Mouse (Mus musculus): Measurements from ENCODE around the gene Zfp536. TPM values are rescaled to one million over a fixed set of nuclear protein-coding genes. Genes with fewer than 3 reads are reported as not detected.

Zfp536 gene
- total and polyA plus RNA-seq, 2 experiments from 2014 or later: 3.3 to 16.4 TPM

DNA sequence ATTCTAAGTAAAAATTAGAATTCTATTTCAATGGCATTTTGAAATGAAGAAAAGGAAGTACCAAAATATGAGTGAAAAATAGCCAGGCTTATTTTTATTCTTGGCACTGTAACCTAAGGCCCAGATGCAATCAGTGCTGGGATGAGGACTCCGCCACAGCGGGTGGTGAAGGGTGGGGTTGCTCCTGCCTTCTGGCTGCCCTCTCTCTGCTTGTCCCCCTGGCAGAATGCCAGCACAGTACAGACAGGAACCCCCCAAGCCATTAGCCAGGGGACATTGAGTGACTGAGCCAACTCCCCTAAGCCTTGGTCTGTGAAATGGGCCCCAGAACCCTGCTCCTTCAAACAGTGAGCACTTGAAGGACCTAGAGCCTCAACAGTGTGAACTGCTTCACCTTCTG, 245.6 kb downstream of the Zfp536 start:
- Histone ChIP-seq H3K4me2 (ENCODE audit: low read depth, low read length) (no peak overlapping the region), H3K9me3 (replicated peaks; ENCODE audit: control insufficient read depth, low read length) (no peaks in the 10 kb centered on the region), H3K9ac (replicated peaks; ENCODE audit: low read depth, low read length) (no peak overlapping the region), H3K27ac (ENCODE audit: low read depth) (no peak overlapping the region), H3K4me3 (ENCODE audit: low read depth, low read length) (no peak overlapping the region), H3K27me3 (ENCODE audit: control insufficient read depth, insufficient read depth, low read length) (no peaks in the 10 kb centered on the region), H3K36me3 (replicated peaks; ENCODE audit: control insufficient read depth, insufficient read depth, low read length) (no peaks in the 10 kb centered on the region), H3K4me1 (ENCODE audit: control insufficient read depth, insufficient read depth) (no peaks in the 10 kb centered on the region)
- TF ChIP-seq CTCF (IDR thresholded peaks at IDR 0.05; ENCODE audit: low read depth) (no peak), EP300 (IDR thresholded peaks at IDR 0.05; ENCODE audit: low read depth) (no peak)
- 45% methylated on average over 2 of the region's 2 CpGs for whole genome bisulfite sequencing
- ATAC-seq (ENCODE audit: insufficient read depth, low read depth) (no peak), DNase-seq (ENCODE audit: low spot score) (no peak)

DNA sequence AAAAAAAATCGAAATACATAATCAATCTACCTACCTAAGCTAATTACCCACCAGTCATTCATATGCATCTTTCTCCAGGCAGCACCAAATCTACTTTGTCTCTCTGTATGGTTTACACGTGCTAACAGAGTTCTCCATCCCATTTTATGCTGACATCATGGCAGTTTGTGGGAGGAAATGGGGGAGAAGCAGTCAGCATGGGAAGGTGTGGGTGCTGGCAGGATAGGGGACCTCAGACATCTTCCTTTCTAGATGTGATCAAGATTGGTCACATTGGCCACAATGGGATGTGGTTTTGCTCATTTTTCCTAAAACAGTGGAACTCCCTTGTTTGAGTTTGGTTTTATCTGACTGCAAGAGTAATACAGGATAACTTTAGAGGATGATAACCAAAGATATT, 252.0 kb downstream of the Zfp536 start:
- WGBS: 55% methylated on average over 2 of the region's 2 CpGs
- ATAC-seq (ENCODE audit: insufficient read depth, low read depth): no peak
- no peak for DNase-seq (ENCODE audit: low spot score)

DNA sequence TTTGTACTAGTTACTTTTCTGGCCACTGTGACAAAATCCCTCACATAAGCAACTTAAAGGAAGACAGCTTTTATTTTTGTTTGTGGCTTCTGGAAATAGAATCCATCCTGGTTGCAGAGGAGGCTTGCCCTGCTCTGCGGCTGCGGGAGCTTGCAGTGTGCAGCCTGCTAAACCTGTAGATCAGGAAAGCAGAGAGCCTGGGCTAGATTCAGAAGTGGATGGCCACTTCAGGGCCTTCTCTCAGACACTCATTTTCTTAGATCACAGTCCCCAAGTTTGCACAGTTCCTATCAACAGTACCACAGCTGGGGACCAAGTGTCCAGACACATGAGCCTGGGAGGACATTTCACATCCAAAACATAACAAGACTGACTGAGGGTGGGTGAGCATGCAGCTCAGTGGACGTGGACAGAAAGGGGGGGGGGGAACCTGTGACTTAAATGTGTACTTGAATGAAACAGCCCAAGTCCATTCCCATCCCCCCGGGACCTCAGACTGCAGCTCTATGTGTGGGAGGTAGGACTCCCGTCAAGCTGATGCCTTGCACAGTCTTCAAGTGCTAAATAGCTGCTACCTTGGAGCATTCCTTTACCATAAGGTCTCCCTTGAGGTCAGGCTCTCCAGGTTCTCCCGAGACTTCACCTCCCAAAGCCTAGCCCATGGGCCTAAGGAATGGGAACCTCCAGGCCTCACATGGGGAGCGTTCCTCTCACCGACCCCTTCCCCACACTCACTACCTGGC, 262.3 kb downstream of the Zfp536 start:
- no peak for ATAC-seq (ENCODE audit: insufficient read depth, low read depth)

More for the DNA sequence above, 252.0 kb downstream of the Zfp536 start:
- Histone ChIP-seq H3K27me3 (ENCODE audit: control insufficient read depth, insufficient read depth, low read length) (no peaks in the 10 kb centered on the region), H3K4me2 (ENCODE audit: low read depth, low read length) (no peak overlapping the region), H3K4me1 (ENCODE audit: control insufficient read depth, insufficient read depth) (no peaks in the 10 kb centered on the region), H3K4me3 (ENCODE audit: low read depth, low read length) (no peak overlapping the region), H3K36me3 (replicated peaks; ENCODE audit: control insufficient read depth, insufficient read depth, low read length) (no peaks in the 10 kb centered on the region), H3K27ac (ENCODE audit: low read depth) (no peak overlapping the region), H3K9ac (replicated peaks; ENCODE audit: low read depth, low read length) (no peak overlapping the region), H3K9me3 (replicated peaks; ENCODE audit: control insufficient read depth, low read length) (no peaks in the 10 kb centered on the region)
- no peak for TF ChIP-seq EP300 (IDR thresholded peaks at IDR 0.05; ENCODE audit: low read depth)
- TF ChIP-seq CTCF (IDR thresholded peaks at IDR 0.05; ENCODE audit: low read depth): no peak

DNA sequence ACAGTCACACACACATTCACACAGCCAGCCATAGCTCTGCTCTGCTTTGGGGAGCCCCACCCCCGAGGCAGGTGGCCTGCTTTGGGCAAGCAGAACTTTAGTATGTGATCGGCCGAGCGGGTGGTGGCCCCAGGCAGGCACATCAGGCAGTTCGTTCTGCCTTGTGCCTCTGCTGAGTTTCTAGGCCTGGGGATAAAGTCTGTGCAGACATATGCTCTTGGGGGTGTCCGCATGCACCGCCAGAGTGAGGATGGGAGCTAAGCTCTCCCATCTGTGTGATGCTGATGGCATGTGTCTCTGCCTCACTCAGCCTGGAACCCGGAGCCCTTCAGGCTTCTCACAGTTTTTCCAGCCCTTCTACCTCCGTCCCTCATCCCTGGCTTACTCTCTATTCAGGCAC, 263.7 kb downstream of the Zfp536 start:
- no peak for DNase-seq (ENCODE audit: low spot score)
- Histone ChIP-seq H3K4me1 (ENCODE audit: control insufficient read depth, insufficient read depth) (no peaks in the 10 kb centered on the region), H3K9me3 (replicated peaks; ENCODE audit: control insufficient read depth, low read length) (no peaks in the 10 kb centered on the region), H3K27ac (ENCODE audit: low read depth) (no peak overlapping the region), H3K36me3 (replicated peaks; ENCODE audit: control insufficient read depth, insufficient read depth, low read length) (no peaks in the 10 kb centered on the region), H3K27me3 (ENCODE audit: control insufficient read depth, insufficient read depth, low read length) (no peaks in the 10 kb centered on the region), H3K4me3 (ENCODE audit: low read depth, low read length) (no peak overlapping the region), H3K9ac (replicated peaks; ENCODE audit: low read depth, low read length) (no peak overlapping the region), H3K4me2 (ENCODE audit: low read depth, low read length) (no peak overlapping the region)
- WGBS: 68% methylated on average over 9 of the region's 9 CpGs
- ATAC-seq (ENCODE audit: insufficient read depth, low read depth): no peak
- TF ChIP-seq CTCF (IDR thresholded peaks at IDR 0.05; ENCODE audit: low read depth): no peak
- no peak for TF ChIP-seq EP300 (IDR thresholded peaks at IDR 0.05; ENCODE audit: low read depth)

More for the DNA sequence above, 262.3 kb downstream of the Zfp536 start:
- Histone ChIP-seq H3K36me3 (replicated peaks; ENCODE audit: control insufficient read depth, insufficient read depth, low read length) (no peaks in the 10 kb centered on the region), H3K9ac (replicated peaks; ENCODE audit: low read depth, low read length) (no peak overlapping the region), H3K27ac (ENCODE audit: low read depth) (no peak overlapping the region), H3K27me3 (ENCODE audit: control insufficient read depth, insufficient read depth, low read length) (no peaks in the 10 kb centered on the region), H3K4me2 (ENCODE audit: low read depth, low read length) (no peak overlapping the region), H3K4me1 (ENCODE audit: control insufficient read depth, insufficient read depth) (no peaks in the 10 kb centered on the region), H3K9me3 (replicated peaks; ENCODE audit: control insufficient read depth, low read length) (no peaks in the 10 kb centered on the region), H3K4me3 (ENCODE audit: low read depth, low read length) (no peak overlapping the region)
- no peak for DNase-seq (ENCODE audit: low spot score)
- no peak for TF ChIP-seq EP300 (IDR thresholded peaks at IDR 0.05; ENCODE audit: low read depth)
- WGBS: 72% methylated on average over 8 of the region's 8 CpGs

DNA sequence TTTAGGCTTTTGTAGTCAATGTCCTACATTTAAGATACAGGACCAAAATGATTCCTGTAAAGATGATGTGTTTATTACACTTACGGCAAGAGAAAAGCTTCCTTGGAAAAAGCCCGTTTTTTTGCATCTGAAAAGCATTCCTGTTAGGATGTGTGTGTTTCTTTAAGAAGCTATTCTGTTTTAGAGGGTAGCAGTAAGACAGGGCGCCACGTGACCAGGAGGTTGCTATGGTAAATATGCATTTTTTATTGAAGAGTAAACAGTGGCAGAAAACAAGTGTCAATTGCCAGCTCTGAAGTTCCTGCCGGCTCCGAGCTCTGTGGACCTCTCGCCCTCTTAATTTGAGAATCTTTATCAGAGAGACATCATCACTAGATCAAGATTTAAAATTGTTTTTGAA, 267.9 kb downstream of the Zfp536 start:
- DNase-seq (ENCODE audit: low spot score) (no peak), ATAC-seq (ENCODE audit: insufficient read depth, low read depth) (no peak)
- Histone ChIP-seq H3K36me3 (replicated peaks; ENCODE audit: control insufficient read depth, insufficient read depth, low read length) (no peaks in the 10 kb centered on the region), H3K27me3 (ENCODE audit: control insufficient read depth, insufficient read depth, low read length) (no peaks in the 10 kb centered on the region), H3K4me2 (ENCODE audit: low read depth, low read length) (no peak overlapping the region), H3K9ac (replicated peaks; ENCODE audit: low read depth, low read length) (no peak overlapping the region), H3K9me3 (replicated peaks; ENCODE audit: control insufficient read depth, low read length) (no peaks in the 10 kb centered on the region), H3K4me3 (ENCODE audit: low read depth, low read length) (no peak overlapping the region), H3K4me1 (ENCODE audit: control insufficient read depth, insufficient read depth) (no peaks in the 10 kb centered on the region), H3K27ac (ENCODE audit: low read depth) (no peak overlapping the region)
- WGBS: 68% methylated on average over 7 of the region's 7 CpGs
- TF ChIP-seq EP300 (IDR thresholded peaks at IDR 0.05; ENCODE audit: low read depth) (no peak), CTCF (IDR thresholded peaks at IDR 0.05; ENCODE audit: low read depth) (no peak)

DNA sequence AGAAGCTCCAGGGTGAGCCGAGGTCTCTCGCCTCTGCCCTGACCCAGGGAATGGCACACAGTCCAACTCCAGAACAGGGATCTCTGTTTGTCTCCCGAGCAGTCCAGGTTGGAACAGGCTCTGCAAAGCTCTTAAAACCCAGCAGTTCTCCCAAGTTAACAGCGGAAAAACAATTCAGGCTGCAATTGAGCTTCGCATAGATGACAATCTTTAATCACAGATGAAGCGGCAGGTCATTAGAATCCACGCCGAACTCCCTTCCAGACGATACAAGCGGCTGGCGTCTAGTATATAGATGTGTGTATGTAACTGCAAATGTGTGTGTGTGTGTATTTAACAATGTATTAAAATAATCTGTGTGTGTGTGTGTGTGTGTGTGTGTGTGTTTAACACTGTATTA, 268.3 kb downstream of the Zfp536 start:
- no peak for TF ChIP-seq CTCF (IDR thresholded peaks at IDR 0.05; ENCODE audit: low read depth)
- no peak for TF ChIP-seq EP300 (IDR thresholded peaks at IDR 0.05; ENCODE audit: low read depth)

More for the DNA sequence above, 268.3 kb downstream of the Zfp536 start:
- ATAC-seq (ENCODE audit: insufficient read depth, low read depth) (no peak), DNase-seq (ENCODE audit: low spot score) (no peak)
- no peak overlapping the region for H3K9ac ChIP-seq (replicated peaks; ENCODE audit: low read depth, low read length)
- no peak overlapping the region for H3K4me3 ChIP-seq (ENCODE audit: low read depth, low read length)
- no peak overlapping the region for H3K27ac ChIP-seq (ENCODE audit: low read depth)
- no peaks in the 10 kb centered on the region for H3K4me1 ChIP-seq (ENCODE audit: control insufficient read depth, insufficient read depth)
- H3K27me3 ChIP-seq (ENCODE audit: control insufficient read depth, insufficient read depth, low read length): no peaks in the 10 kb centered on the region
- H3K4me2 ChIP-seq (ENCODE audit: low read depth, low read length): no peak overlapping the region
- no peaks in the 10 kb centered on the region for H3K36me3 ChIP-seq (replicated peaks; ENCODE audit: control insufficient read depth, insufficient read depth, low read length)
- WGBS: 84% methylated on average over 11 of the region's 11 CpGs
- no peaks in the 10 kb centered on the region for H3K9me3 ChIP-seq (replicated peaks; ENCODE audit: control insufficient read depth, low read length)

Measured in heart, postnatal 0 days (tissue).